Mouse (Mus musculus) cerebellum, adult 2 months (tissue): Measurements from ENCODE around the gene Nr4a3. TPM values are rescaled to one million over a fixed set of nuclear protein-coding genes. Genes with fewer than 3 reads are reported as not detected.

Experiments used
- DNase-seq, 2 experiments: peaks; one replicate each; pipeline ENCODE4 v3.0.0; 2021
- H3K27ac ChIP-seq: fragments of 200-500 bp; 2 replicates; pipeline ENCODE4 v1.5.1; 2012; ENCODE audit warnings: low read length, control low read depth, inconsistent platforms; ENCODE audit not compliant: insufficient read depth
- H3K27me3 ChIP-seq: fragments of 200-500 bp; 2 replicates; pipeline ENCODE4 v1.6.1; 2012; ENCODE audit warnings: inconsistent platforms, mild to moderate bottlenecking, low read length, moderate library complexity; ENCODE audit not compliant: control insufficient read depth, insufficient read depth
- H3K4me1 ChIP-seq: fragments of 200-500 bp; 2 replicates; pipeline ENCODE4 v1.6.1; 2011; ENCODE audit warnings: low read length; ENCODE audit not compliant: control insufficient read depth, insufficient read depth
- H3K4me3 ChIP-seq: fragments of 200-500 bp; replicated peaks from 2 replicates; pipeline ENCODE3; 2011; ENCODE audit warnings: mild to moderate bottlenecking, low read depth, low read length, control low read depth; ENCODE audit not compliant: insufficient read depth
- CTCF ChIP-seq: fragments of 200-500 bp; IDR thresholded peaks from 2 replicates; pipeline ENCODE4 v1.5.1; 2011; ENCODE audit warnings: low read depth, mild to moderate bottlenecking, control low read depth, low read length, moderate library complexity, borderline replicate concordance; ENCODE audit not compliant: insufficient read depth
- POLR2A ChIP-seq: fragments of 200-500 bp; IDR thresholded peaks from 2 replicates; pipeline ENCODE4 v1.6.1; 2011; ENCODE audit warnings: low read length, control low read depth, borderline replicate concordance; ENCODE audit not compliant: insufficient read depth
- WGBS: fragments of 180-500 bp; shearing (Covaris S2); methylation state at CpG from one replicate; pipeline ENCODE4 v1.1.7; 2018; 5-methylcytosine and 5-hydroxymethylcytosine counted together
- polyA plus RNA-seq: library from polyadenylated mRNA; depleted of rRNA; stranded (reverse); fragments of >200 nt; gene quantifications from 2 replicates; pipeline ENCODE4 v1.2.3, GENCODE M21; 2012; rRNA removed

Gene Nr4a3
- polyA plus RNA-seq = 2.4 TPM in 2 replicates

DNA sequence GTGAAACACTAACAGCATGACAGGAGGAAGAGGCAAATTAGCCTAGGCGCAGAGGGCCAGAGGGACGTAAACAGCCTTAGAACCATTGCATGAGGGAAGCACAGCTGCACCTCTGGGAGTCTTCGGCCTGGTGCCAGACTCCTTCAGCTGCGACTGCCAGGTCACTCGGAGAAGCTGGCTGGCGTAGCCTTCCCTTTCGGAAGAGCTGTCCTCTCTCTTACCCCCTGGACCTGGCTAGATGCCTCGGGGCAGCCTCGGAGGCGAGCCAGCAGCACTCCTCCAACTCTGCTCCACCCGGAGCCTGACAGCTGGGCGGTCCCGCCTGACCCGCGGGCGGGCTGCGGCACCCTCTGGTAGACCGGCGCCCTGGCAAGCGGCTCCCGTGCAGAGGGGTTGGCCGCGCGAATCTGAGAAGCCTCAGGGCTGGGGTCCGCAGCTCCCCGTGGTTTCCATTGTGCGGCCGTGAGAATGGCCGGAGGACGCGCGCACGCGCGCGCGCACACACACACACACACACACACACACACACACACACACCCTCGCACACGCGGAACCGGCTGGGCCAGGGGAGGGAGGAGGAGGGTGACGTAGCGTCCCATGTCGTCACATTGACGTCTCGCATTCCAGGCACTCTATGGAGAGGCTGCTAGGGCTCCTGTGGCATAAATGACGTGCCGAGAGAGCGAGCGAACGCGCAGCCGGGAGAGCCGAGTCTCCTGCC is at the start of gene Nr4a3:
Gene Nr4a3 (plus strand): TSS at position 663 of the 721 bp plus-strand sequence.
- Histone ChIP-seq H3K27me3 (no peaks in the 10 kb centered on the region), H3K4me3 (peak within 1 kb of the TSS; percentile 73), H3K27ac (peak within 1 kb of the TSS; percentile 97), H3K4me1 (0 out of 2 replicates have a peak, but pooled peaks cover 4% of the 10 kb centered on the region)
- under 1% methylated on average over 39 of the region's 54 CpGs for WGBS
- DNase-seq = peak; percentile 95 to 96
- TF ChIP-seq CTCF = no peak
- peak; percentile 92 for TF ChIP-seq POLR2A

DNA sequence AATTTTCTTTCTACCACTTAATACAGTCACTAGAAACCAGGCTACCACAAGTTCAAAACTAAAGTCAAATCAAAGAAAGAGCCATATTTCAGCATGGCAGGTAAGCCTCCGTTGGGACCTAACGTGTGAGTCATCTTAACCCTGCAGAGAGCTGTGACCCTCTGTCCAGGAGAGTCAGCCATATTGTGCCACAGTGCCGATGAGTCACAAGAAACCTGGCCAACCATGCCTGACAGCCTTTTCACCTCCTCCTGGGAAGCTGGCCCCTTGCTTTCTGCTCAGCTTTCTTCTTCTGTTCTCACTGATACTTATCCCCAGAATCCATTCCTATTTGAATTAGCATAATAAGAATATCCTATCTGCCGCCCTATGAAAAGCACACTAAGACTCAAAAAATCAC is 42.0 kb upstream of the Nr4a3 start:
- no peak overlapping the region for H3K4me3 ChIP-seq
- H3K4me1 ChIP-seq = peaks cover 4% of the 10 kb centered on the region; the same call in 1 of the 2 replicates
- 24% methylated on average over 4 of the region's 4 CpGs for WGBS
- peak; percentile 71 to 90 for DNase-seq
- no peak overlapping the region for H3K27ac ChIP-seq
- H3K27me3 ChIP-seq = no peaks in the 10 kb centered on the region
- no peak for TF ChIP-seq CTCF
- TF ChIP-seq POLR2A = no peak

DNA sequence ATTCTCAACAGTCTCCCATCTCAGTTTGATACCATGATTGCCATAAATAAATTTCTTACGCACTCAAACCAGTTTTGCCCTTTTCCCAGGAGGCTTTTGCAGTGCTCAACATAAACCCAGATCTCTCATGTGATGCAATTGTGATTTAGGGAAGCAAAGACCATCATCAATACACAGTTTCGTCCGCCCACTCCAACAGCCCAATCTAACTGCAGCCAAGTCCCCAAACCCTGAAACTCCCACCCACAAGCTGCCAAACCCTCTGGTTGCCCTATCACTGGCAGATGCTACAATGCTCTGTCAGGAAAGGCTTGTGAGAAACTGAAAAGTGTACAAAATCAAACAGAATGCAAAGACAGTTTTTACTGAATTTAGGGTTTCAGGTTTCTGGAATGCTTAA is 41.5 kb upstream of the Nr4a3 start:
- no peaks in the 10 kb centered on the region for H3K27me3 ChIP-seq
- H3K4me1 ChIP-seq = peaks cover 4% of the 10 kb centered on the region; the same call in 1 of the 2 replicates
- WGBS = 70% methylated on average over 3 of the region's 3 CpGs
- H3K4me3 ChIP-seq = no peak overlapping the region
- peak in 1 of 2 experiments; percentile 30 for DNase-seq
- no peak overlapping the region for H3K27ac ChIP-seq
- TF ChIP-seq CTCF (no peak), POLR2A (no peak)

DNA sequence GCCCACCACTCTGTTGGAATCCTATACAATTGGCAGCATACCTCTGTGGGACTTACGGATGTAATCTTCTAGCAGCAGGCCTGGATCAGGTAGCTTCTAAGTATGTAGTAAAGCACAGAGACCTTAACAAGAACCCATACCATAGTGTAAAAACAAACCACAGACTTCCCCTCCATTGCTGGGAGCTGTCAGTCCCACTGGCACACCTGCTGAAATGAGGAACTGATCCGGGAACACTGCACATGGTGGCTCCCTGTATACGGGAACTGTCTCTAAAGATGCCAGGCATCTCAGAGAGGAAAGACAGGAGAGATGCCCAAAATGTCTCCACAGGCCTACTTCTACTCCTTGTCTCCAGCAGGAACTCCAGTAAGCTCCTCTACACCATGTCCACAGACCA is 38.6 kb upstream of the Nr4a3 start:
- Histone ChIP-seq H3K4me1 (peaks cover 4% of the 10 kb centered on the region; the same call in 1 of the 2 replicates), H3K4me3 (no peak overlapping the region), H3K27ac (no peak overlapping the region), H3K27me3 (no peaks in the 10 kb centered on the region)
- DNase-seq = no peak
- TF ChIP-seq CTCF (no peak), POLR2A (no peak)
- WGBS = 94% methylated on average over 3 of the region's 3 CpGs

DNA sequence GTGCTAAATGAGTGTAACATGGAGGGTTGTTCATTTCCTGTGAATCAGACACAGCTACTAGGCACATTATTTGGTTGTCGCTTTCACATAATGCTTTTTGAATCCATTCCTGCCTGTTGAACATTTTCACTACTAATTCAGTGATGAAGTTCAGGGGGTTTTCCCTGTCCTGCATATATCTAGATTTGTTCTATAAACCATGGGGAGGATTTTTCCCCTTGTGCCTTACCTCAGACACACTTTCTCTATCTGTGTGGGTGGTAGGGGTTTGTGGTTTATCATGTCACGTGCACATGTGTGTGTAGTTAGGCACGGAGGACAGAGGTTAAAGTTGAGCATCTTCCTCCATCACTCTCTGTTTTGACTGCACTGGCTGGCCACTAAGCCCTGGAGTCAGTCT is 32.7 kb upstream of the Nr4a3 start:
- no peak for DNase-seq
- no peaks in the 10 kb centered on the region for H3K4me1 ChIP-seq
- no peaks in the 10 kb centered on the region for H3K27me3 ChIP-seq
- TF ChIP-seq POLR2A (no peak), CTCF (no peak)
- WGBS = 97% methylated on average over 3 of the region's 3 CpGs
- no peak overlapping the region for H3K4me3 ChIP-seq
- H3K27ac ChIP-seq = no peak overlapping the region

DNA sequence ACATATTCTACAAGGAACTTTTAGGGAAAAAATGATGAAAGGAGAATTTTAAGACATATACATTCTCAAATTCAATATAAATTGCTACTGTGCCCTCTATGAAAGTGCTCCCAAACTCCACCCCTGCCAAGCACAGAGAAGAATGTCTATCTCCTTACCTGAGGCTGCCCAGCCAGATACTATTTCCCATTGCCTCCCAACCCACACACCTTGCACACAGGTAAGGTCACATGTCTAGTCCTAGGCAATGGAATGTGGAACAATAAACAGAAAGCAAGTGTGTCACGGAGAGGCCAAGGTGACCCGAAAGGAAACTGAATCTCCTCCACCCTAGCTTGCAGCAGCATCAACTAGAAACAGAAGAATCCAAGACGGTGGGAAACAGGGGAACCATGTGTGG is 22.0 kb upstream of the Nr4a3 start:
- Histone ChIP-seq H3K4me3 (no peak overlapping the region), H3K4me1 (no peaks in the 10 kb centered on the region), H3K27me3 (no peaks in the 10 kb centered on the region; the same call in 1 of the 2 replicates), H3K27ac (no peak overlapping the region)
- DNase-seq = no peak
- TF ChIP-seq CTCF = no peak
- TF ChIP-seq POLR2A = no peak
- 90% methylated on average over 3 of the region's 3 CpGs for WGBS

DNA sequence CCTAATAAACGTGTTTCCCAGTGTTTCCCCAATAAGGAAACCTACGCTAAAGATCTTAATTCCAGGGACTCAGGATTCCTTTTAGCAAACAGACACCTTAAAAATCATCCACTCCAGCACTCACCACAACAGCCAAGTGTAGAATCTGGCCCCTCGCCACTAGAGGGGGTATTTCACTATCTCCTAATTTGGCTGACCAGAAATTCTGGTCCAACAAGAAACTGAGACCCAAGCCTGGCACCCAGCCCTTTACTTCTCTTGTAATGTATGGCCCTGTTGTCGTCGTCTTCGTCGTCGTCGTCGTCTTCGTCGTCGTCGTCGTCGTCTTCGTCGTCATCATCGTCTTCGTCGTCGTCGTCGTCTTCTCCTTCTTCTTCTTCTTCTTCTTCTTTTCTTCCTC is 15.3 kb upstream of the Nr4a3 start:
- TF ChIP-seq POLR2A = no peak
- 0 out of 2 replicates have a peak, but pooled peaks have one; percentile 7 for TF ChIP-seq CTCF
- no peaks in the 10 kb centered on the region for H3K27me3 ChIP-seq
- WGBS = 77% methylated on average over 24 of the region's 24 CpGs
- no peak overlapping the region for H3K27ac ChIP-seq
- no peaks in the 10 kb centered on the region for H3K4me1 ChIP-seq
- no peak for DNase-seq
- no peak overlapping the region for H3K4me3 ChIP-seq

DNA sequence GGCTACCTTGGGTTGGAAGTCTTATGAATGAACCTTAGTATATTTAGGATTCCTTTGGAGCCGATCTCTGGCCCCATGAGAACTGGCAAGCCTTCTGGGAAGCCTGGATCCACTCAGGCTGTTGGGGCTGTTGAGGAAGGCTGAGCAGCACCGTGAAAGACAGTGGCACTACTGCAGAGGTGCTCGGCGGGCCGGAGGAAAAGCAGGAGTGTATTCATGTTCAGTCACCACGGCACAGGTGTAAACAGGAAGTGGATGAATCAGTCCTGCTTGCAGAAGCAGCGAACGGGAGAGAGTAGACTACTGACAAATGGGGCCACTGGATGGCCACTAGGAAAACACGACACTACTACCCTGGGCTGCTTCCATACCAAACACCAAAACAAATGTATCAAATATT is 10.7 kb upstream of the Nr4a3 start:
- TF ChIP-seq CTCF (no peak), POLR2A (no peak)
- no peak overlapping the region for H3K4me3 ChIP-seq
- no peaks in the 10 kb centered on the region; the same call in 1 of the 2 replicates for H3K4me1 ChIP-seq
- no peak for DNase-seq
- H3K27ac ChIP-seq = no peak overlapping the region
- H3K27me3 ChIP-seq = no peaks in the 10 kb centered on the region
- WGBS = 86% methylated on average over 9 of the region's 9 CpGs
